Mouse (Mus musculus) embryo, embryonic 11.5 days (tissue): ENCODE data around the gene Igfn1.

Experiments
- DNase-seq: peaks from one replicate; pipeline ENCODE4 v3.0.0-alpha.2; 2012; ENCODE audit warnings: low read depth, low spot score

The Igfn1 gene

DNA sequence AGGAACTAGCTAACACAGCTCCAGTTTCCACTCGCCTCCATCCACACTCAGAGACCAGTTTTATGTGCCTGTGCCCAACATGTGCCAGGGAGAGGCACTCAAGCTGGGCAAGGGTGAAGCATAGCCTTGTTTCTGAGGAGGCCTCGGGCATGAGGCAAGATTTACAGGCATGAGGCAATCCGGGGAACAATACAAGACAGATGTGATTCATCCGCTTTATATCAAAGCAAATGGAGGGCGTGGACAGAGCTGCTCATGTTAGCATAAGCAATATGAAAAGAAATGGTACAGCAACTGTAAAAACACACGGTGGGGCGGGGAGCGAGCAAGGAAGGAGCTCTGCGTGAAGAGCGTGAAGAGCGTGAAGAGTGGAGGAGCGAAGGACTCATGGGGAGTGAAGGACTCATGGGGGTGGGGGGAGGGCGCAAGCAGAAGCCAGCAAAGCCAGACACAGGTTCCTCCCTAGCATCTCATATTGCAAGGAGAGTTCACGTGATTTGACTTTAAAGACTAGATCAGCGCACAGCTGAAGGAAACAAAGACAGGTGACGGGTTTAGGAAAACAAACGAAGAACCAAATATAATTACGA is 72.3 kb downstream of the Igfn1 start:
- no peak for DNase-seq

GRCm38 (mm10) chr1:135929876-135930275 is 76.3 kb downstream of the Igfn1 start:
- no peak for DNase-seq

DNA sequence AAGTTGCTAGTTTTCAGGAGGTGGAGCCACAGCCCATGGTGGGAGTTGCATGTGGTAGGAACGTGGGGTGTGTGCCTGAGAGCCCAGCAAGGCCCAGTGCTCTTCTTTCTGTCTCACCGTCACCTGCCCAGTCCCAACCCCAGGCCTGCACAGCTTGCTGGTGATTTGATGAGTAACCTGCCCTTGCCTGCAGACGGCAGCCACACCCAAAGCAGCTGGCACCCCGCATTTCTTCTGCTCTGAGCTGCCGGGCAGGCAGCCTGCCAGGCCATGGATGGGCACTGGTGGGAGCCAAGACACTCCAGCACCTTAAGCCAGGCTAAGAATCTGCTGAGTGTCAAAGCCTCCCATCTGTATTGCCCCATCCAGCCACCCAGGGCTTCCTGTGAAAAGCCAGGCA is 80.3 kb downstream of the Igfn1 start:
- DNase-seq: no peak

GRCm38 (mm10) chr1:135924377-135924994 is 81.7 kb downstream of the Igfn1 start:
- no peak for DNase-seq

- DNase-seq: no peak
Observed at GRCm38 (mm10) chr1:135923229-135923628, 82.9 kb downstream of the Igfn1 start.

- no peak for DNase-seq
Observed at GRCm38 (mm10) chr1:135918644-135919407, 87.3 kb downstream of the Igfn1 start, which contains the start of gene Pkp1. Gene Pkp1, minus strand, starts transcription at chr1:135919207.

- no peak for DNase-seq
Observed at GRCm38 (mm10) chr1:135917206-135917605, 88.9 kb downstream of the Igfn1 start.

- no peak for DNase-seq
Observed at GRCm38 (mm10) chr1:135916486-135917058, 89.6 kb downstream of the Igfn1 start.

DNA sequence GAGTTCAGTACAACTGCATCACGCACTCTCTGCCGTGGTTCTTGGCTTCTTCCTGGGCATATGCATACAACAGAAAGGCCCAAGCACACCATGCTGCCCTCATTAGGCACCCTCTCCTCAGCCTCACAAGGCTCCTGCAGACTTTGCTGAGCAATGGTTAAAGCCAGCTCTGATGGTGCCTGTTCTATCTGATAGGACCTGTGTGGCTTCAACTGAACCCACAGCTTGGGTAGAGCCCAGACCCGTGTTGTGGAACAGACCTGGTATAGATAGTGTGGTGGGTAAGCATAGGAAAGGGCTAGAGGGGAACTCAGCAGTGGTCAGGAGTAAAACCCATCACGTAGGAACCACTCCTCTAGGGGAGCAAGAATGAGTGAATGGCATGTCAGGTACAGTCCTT is 92.5 kb downstream of the Igfn1 start:
- DNase-seq: no peak

- DNase-seq: no peak
Observed at GRCm38 (mm10) chr1:135909381-135909780, 96.8 kb downstream of the Igfn1 start.

DNA sequence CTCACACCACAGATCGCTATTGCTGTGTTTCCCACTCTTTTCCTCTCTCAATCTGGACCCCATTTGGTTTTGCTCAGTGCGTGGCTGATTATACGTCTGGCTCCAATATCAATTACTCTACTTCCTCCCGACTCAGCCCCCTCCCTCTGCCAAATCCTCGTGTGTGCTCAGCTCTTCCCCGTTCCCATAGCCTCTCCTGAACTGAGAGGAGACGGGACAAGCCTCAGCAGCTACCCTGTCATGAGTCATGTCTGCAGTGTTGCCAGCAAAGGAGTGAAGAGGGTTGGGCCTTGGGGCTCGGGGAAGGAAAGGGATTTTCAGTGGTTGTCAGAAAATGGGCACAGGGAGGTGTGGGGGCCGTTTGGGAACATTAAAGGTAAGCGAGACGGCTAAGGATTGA is 99.4 kb downstream of the Igfn1 start:
- DNase-seq: no peak
